Mouse (Mus musculus): ENCODE data around the gene Epha2.

GRCm38 (mm10) chr4:141304223-141304611, 3.2 kb downstream of the Epha2 start:
- TF ChIP-seq CTCF (IDR thresholded peaks at IDR 0.05; ENCODE audit: borderline replicate concordance, insufficient read depth, low read length) (no peak), POLR2A (IDR thresholded peaks at IDR 0.05; ENCODE audit: low read depth, low read length) (no peak)

Measured in embryonic fibroblast, embryonic 13.5 days (primary cell).